Mouse (Mus musculus): ENCODE data around the gene Stk38.
A peak's percentile ranks its signal among the peaks of the same experiment; 100 is the strongest.
"Not testable (repeated sequence)": the region's sequence is repeated elsewhere in the genome, so short reads cannot be mapped to it uniquely, and the experiment has no call there.

The Stk38 gene

DNA sequence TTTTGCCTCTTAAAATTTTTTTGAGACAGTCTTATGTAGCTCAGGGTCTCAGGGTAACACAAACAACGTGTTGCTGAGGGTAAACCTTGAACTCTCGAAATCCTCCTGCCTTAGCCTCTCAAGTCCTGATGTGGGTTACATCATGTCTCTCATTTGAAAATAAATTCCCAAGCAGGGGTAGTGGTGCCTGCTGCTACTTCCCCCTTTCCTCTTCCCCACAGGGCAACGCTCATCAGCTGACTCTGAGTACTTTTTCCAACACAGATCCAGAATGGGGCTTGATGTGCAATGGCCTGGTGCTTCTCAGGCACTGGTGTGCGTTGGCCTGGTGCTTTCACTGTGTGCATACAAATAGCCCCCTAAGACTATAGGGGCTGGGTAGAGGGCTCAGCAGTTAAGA, 1.4 kb upstream of the Stk38 start:
- DNase-seq (ENCODE audit: low read depth, low spot score): no peak

DNA sequence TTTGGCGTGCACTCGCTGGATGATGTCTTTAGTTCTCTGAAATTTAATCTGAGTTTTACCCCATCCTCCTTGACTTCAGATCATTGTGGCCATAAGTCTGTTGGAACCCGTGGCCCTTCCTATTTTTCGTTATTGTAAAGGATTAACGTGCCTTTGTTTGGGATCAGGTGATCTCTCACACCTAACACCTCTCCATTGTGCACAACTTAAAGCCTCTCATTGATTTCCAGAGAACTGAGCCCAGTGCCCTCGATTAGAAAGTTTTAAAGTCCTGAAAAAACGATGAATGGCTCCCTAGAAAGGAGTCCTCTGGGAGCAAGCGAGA, 493 bp upstream of the Stk38 start:
- no peak for DNase-seq (ENCODE audit: low read depth, low spot score)

DNA sequence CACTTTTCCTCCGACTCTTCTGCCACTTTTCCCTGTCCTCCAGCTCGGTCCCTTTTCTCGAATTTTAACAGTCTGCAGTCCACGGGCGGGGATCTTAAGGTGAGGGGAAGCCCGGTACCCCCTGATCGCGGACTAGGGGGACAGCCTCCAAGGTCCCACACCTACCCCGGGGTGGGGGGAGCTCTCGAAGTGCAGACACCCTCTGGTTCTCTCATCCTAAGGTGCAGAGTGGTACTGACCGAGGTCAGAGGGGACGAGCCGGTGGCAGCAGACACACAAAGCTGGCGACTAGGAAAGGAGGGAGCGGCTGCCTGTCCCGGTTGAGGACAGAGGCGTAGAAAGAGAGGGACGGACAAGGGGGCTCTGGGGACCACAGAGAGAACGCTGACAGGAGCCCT, 553 bp downstream of the Stk38 start:
- DNase-seq (ENCODE audit: low read depth, low spot score): no peak

DNA sequence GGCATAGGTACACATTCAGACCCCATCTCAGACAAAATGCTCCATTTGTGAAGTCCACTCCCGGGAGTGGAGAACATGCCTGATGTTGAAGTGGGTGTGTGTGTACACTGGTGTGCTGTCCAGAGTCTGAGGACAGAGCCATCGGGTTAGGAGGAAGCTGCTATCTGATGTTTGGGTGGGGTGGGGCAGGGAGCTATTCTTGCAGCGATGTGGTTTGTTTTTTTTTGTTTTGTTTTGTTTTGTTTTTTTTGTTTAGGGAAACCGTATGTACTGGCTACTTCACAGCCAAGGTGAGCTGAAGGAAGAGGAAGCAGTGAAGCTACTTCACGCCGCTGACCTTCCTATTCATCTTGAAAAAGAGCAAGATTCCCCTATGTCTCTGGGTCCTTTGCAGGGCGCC, 983 bp downstream of the Stk38 start:
- peak; percentile 36 for DNase-seq (ENCODE audit: low read depth, low spot score)

DNA sequence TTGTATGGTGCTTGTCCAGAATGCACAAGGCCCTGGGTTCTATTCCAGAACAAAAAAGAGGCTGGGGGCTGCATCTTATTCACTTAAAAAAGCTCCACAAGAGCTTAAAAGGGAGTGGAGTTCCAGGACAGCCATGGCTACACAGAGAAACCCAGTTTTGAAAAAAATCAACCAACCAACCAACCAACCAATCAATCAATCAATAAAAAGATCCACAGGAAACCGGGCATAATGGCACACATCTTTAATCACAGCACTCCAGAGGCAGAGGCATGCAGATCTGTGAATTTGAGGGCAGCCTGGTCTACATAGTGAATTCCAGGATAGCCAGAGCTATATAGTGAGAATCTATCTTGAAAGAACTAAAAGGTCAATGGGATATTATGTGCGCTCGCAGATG, 2.8 kb downstream of the Stk38 start:
- DNase-seq (ENCODE audit: low read depth, low spot score): no peak

DNA sequence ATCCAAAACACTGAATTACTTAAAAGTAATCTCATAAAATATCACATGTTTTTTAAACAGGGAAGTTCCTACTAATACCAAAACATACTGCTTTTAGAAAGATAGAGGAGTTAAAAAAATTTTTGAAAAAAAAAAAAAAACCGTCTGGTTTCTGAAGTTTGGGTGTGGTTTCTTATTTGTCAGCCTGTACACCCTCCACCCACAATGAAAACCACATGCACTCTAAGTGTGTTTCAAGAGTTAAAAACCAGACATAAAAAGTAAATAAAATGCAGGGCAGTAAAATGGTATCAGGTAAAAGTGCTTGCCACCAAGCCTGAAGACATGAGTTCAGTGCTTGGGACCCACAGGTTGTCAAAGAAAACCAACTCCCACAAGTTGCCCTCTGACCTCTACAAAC, 4.1 kb downstream of the Stk38 start:
- DNase-seq (ENCODE audit: low read depth, low spot score): peak; percentile 34

DNA sequence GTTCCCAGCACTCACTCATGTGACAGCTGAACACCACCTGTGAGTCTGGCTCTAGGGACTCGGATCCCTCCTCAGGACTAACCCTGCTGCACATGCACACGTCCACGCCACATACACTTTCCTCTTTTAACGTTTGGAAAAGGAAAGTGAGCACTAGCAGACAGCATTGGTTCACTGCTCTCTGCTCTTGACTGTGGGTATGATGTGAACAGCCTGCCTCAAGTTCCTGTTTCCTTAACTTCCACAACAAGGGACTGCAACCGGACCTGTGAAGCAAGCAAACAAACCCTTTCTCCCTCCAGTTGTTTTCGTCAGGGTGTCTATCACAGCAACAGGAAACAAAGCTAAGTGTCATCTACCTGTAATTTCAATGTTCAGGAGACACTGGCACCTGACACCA, 7.3 kb downstream of the Stk38 start:
- no peak for DNase-seq (ENCODE audit: low read depth, low spot score)

DNA sequence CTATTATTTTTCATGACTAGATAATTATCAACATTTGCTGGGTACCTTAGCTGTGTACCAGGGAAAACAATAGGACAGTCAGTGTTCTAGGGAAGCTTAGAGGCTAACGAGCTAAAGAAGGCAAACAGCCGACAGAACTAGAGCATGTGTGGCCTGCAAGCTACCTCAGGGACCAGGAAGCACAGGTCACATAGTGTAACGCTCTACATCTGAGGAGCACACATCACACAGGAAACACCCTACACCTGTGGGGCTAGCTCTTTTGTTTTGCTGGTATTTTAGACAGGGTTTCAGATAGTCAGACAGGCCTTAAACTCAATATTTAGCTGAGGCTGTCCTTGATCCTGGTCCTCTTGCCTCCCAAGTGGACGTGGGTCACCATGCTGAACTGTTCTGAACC, 13.2 kb downstream of the Stk38 start:
- no peak for DNase-seq (ENCODE audit: low read depth, low spot score)

DNA sequence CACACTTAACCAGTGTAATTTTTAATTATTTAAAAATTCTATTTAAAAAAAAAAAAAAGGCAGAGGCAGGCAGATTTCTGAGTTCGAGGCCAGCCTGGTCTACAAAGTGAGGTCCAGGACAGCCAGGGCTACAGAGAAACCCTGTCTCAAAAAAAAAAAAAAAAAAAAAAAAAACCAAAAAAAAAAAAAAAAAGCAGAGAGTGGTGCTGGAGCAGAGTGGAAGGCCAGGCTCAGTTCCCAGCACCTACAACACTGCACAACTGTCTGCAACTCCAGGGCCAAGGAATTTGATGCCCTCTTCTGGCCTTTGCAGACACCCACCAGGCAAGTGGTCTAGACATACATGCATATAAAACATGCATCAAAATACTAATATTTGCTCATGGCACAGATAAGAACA, 14.8 kb downstream of the Stk38 start:
- DNase-seq (ENCODE audit: low read depth, low spot score): not testable (repeated sequence)

DNA sequence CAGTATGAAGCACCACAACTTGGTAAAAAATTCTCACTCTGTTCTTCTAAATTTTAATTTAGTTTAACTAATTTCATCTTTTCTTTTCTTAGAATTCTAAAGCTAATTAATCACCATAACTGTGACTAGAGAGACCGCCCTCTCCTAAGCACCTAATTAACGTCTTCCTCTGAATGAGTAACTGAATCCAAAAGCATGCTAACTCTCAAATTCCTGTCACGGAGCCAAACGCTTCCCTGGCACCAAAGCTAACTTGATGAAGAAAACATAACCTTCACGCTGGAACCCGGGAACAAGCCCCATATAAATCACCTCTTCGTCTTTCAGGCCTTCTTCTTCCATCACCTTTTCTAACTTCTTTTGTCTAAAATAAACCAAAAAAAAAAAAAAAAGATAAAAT, 15.7 kb downstream of the Stk38 start:
- no peak for DNase-seq (ENCODE audit: low read depth, low spot score)

DNA sequence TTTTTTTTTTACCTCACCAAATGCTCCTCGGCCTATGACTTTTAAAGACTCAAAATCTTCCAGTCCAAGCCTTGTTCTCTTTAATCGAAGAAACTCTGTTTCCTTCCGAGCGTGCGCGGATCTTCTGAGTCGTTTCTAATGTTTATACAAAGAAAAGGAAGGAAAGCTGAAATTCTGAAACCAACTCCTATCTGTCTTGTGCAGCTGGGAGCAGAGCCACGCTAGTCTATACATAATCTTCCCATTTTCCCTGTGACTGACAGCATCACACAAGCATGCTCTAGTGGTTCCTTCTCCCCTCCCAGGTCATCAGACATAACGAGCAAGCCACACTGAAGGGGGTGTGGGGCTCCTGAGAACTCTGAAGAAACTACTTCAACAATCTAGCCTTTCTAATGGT, 16.5 kb downstream of the Stk38 start:
- DNase-seq (ENCODE audit: low read depth, low spot score): no peak

DNA sequence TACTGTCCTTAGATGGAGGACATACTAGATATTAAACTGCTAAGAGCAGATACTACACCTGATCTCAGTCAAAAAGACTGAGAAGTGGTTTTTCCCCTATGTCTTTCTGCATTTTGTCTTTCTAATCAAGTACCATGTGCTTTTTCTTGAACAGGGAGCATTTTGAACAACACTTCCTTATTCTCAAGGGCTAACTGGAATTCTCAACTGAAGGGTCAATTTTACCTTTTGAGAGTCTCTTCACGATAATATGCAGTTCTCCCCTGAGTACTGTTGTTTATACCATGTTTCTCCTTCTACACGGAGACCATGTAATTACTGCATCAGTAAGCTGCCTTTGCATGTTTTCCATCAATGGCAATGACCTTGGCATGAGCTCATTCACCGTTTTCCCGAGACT, 17.7 kb downstream of the Stk38 start:
- DNase-seq (ENCODE audit: low read depth, low spot score): no peak

DNA sequence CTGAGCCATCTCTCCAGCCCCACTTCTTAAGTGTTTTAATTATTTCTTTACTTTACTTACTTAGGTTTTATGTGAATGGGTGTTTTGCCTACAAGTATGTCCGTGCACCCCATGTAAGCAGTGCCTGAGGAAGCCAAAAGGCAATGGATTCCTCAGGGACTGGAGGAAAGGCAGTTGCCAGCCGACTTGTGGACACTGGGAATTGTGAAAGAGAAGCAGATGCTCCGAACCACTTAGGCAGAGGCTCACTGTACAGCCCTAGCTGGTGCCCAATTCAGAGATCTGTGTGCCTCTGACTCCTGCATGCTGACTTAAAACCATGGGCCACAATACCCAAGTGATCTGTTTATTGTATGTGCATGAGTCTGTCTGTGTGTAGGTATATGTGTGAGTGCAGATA, 18.8 kb downstream of the Stk38 start:
- DNase-seq (ENCODE audit: low read depth, low spot score): no peak

DNA sequence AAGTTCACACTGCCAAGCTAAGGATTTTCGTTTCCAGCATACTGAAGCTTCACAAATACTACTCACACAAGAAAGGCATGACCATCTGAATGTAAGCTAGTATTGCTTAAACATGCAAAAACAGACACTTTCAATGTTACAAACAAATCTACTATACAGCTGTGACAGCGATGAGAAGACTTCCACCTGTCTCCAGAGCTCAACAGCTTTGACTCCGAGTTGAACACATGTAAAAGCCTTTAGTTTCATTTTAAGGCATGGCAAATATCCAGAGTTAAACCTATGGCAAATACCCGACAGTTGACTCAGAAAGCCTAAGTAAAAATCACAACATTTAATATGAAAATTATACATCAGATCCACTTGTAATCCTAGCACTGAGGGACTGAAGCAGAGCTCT, 19.5 kb downstream of the Stk38 start:
- DNase-seq (ENCODE audit: low read depth, low spot score): peak; percentile 44

DNA sequence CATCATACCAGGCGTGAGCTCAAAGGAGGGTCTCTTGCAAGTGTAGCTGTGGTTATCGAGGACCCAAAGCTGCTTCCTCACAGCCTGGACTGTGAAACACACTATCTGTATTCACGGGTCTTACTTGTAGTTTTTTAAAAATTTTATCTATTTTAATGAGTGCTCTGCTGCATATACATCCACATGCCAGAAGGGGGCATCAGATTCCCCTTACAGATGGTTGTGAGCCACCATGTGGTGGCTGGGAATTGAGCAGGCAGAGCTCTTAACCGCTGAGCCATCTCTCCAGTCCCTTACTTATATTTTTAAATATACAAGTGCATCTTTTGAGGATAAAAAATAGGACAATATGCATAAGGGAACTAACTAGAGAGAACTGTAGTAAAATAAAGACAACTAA, 20.1 kb downstream of the Stk38 start:
- peak; percentile 78 for DNase-seq (ENCODE audit: low read depth, low spot score)

DNA sequence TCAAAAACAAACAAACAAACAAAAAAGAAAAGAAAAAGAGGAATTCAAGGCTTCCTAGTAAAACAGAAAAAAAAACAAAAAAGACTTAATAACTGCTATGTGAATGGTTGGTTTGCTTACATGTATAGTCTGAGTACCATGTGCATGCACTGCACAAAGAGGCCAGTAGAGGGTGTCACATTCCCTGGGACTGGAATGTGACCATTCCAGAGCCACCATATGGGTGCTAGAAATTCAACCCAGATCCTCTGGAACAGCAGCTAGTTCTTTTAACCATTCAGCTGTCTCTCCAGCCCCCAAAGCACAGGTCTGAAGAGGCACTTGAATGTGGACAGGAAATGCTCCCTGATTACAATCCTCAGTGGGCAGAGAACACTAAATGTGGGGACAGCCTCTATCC, 21.0 kb downstream of the Stk38 start:
- peak; percentile 66 for DNase-seq (ENCODE audit: low read depth, low spot score)

DNA sequence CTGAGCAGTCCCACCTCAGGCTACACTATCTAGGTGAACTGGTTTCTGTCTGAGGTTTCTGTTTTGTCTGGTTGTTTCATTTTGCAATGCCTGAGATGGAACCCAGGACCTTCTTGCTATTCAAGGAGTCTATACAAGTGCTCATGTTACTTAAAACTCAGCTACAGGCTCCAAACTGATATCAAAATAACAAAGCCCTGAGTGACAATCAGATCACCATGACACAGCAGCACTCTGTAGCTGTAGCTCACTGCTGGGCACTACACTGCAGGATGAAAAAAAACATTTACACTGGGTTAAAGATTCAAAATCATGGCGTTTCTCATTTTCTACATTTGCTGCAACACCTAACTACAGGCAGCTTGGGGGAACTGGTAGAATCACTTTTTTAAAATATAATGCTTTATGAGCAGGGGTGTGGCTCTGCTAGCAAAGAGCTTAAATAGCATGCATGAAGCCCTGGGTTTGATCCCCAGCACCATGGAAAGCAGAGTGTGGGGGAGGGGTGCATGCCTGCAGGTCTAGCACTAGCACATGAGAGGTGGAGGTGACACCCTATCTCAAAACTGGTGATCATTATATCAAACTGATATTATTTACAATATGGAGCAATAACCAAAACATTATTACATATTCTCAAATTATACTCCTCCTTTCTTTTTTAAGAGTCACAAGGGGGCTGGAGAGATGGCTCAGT, 22.9 kb downstream of the Stk38 start:
- no peak for DNase-seq (ENCODE audit: low read depth, low spot score)

DNA sequence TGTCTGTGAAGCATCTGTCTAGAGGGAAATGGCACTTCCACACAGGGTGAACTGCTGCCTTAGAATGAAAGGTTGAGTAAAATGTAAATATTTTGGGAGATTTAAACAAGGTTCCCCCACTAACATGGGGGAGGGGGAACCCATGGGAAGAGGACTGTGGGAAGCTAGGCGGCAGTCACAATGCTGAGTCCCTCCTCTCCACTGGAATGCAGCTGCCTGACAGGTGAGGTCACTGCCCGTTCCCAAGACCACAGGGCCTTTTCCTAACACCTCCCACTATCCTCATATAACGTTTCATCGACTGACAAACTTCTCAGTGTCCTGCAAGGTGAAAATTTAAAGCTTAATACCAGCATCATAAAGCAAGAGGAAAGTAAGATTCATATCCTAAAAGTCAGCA, 25.2 kb downstream of the Stk38 start:
- no peak for DNase-seq (ENCODE audit: low read depth, low spot score)

DNA sequence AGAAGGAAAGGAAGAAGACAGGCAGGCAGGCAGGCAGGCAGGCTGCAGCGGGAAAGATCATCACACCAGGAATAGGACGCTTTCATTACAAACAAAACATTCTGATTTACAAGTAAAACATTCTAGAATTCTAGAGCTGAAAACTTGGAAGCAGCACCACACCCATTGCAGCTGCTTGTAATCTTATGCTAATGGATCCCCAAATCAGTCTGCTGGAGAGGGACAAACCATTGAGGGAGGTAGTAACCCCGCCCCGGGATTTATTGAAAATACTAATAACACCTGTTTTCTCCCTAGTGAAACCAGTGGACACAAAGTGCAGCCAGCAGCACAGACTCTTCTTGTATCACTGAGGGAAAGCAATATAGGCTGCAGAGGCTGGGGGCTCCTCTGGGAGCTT, 26.7 kb downstream of the Stk38 start:
- no peak for DNase-seq (ENCODE audit: low read depth, low spot score)

DNA sequence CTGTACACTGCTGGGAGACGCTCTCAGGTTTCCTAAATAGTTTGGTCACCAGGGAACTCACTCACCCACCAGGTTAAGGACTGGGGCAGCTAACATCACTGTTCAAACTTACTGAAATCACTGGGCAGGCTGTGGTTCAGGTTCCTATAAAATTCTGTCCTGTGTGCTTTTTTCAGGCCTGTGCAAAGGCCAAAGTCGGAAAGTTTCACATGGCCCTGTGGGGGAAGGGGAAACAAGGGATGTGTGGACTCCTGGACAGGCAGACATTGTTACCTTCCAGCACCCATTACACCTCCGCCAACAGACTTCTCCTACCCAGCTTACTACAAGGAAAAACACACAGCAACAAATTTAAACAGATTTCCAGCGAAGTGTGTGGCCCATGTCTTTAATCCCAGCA, 28.7 kb downstream of the Stk38 start:
- DNase-seq (ENCODE audit: low read depth, low spot score): no peak

DNA sequence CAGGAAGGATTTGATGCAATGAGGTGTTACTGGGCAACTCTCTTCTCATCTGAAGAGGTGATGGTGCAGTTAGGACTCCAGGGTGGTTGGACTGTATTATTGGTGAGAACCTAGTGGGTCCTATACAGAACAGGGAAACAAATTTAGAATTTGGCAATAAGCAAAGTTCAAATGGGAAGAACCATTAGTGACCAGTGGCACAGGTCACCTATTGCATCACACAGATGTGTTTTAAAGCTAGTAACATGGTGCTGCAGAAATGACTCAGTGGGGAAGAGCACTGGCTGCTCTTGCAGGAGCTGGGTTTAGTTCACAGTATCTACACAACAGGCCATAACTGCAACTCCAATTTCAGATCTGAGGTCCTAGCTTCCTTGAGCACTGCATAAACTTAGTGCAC, 37.7 kb downstream of the Stk38 start:
- DNase-seq (ENCODE audit: low read depth, low spot score): no peak

DNA sequence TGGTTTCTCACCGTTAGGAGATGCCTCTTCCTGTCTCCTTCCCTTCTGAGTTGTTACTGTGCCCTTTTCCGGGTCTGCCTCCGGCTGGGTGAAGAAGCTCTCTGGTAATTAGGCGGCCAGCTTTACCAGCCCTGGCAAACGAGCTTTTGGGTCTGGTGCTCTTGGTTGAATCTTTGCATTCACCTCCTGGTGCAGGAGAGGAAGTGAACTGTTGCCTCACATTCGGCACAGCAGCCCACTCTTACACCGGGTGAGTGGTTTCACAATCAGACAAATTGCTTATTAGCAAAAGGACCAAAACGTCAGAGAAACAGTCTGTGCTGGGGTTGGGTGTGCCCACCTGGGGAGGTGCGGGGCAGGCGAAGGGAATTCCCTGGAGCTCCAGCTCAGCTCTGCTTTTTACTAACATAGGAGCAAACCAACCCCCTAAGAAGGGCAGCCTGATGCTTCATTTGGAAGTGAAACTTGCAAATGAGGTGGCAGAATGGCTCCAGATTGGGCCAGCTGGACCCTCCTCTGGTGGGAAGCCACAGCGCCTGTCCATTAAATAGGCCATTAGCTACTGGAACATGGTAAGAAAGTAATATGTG, 40.7 kb downstream of the Stk38 start:
- DNase-seq (ENCODE audit: low read depth, low spot score): no peak

DNA sequence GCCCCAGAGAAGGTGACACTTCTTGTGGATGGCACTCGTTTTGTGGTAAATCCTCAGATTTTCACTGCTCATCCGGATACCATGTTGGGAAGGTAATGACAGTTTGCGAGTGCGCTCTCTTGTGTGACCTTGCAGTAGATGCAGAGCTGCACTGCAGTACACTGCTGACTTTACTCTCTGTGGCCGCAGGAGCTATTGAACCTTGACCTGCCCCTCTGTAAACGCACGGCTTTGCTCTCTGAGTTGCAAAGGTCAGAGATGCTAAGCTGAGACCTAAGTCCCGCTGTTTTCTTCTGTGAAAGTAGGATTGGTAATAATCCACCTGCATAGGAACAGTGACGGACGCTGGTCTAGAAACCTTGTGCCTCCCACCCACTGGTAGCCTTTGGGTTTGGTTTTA, 46.2 kb downstream of the Stk38 start:
- no peak for DNase-seq (ENCODE audit: low read depth, low spot score)

DNA sequence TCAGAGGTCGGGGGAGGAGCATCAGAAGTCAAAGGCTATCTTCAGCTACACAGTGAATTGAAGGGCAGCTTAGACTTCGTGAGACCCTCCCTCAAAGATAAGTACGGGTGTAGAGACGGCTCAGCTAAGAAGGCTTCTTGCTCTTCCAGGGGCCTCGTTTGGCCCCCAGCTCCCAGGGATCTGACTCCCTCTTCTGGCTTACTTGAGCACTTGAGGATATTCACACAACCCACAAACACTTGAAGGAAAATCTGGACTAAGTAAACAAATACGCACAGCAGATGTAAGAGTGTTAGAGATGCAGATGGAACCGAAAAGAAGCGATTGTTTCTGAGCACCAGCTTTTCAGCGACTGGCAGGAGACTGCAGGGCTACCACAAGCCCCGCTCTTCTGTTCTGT, 47.2 kb downstream of the Stk38 start:
- no peak for DNase-seq (ENCODE audit: low read depth, low spot score)

Data from 3T3-L1 (cell line).